Mouse (Mus musculus) hindbrain, embryonic 11.5 days (tissue): ENCODE results near the gene Itfg2. TPM values are rescaled to one million over a fixed set of nuclear protein-coding genes. Genes with fewer than 3 reads are reported as not detected.

Experiments
- ATAC-seq: fragments of 200-750 bp; cut with Nextera tagmentation; 2 replicates; pipeline ENCODE4 v1.8.0; 2017; ENCODE audit warnings: mild to moderate bottlenecking, moderate TSS enrichment, moderate library complexity; ENCODE audit not compliant: low FRiP score
- DNase-seq: peaks from one replicate; pipeline ENCODE4 v3.0.0-alpha.2; 2015; ENCODE audit warnings: low spot score
- H3K27ac ChIP-seq: fragments of 300-500 bp; sonication (generic); 2 replicates; pipeline ENCODE4 v1.5.1; 2014; ENCODE audit warnings: mild to moderate bottlenecking, low read depth, low read length
- H3K27me3 ChIP-seq: fragments of 300-500 bp; sonication (generic); 2 replicates; pipeline ENCODE4 v1.6.1; 2014; ENCODE audit warnings: mild to moderate bottlenecking, low read length, moderate library complexity, mixed read lengths; ENCODE audit not compliant: control insufficient read depth, insufficient read depth
- H3K36me3 ChIP-seq: fragments of 300-500 bp; sonication (generic); 2 replicates; pipeline ENCODE4 v1.6.1; 2014; ENCODE audit warnings: mild to moderate bottlenecking, low read length, moderate library complexity, mixed read lengths; ENCODE audit not compliant: control insufficient read depth, insufficient read depth
- H3K4me1 ChIP-seq: fragments of 300-500 bp; sonication (generic); replicated peaks from 2 replicates; pipeline ENCODE4 v1.6.1; 2014; ENCODE audit warnings: low read length, mixed read lengths; ENCODE audit not compliant: control insufficient read depth, insufficient read depth
- H3K4me2 ChIP-seq: fragments of 300-500 bp; sonication (generic); replicated peaks from 2 replicates; pipeline ENCODE4 v1.6.1; 2014; ENCODE audit warnings: mild to moderate bottlenecking, low read depth, low read length
- H3K4me3 ChIP-seq: fragments of 300-500 bp; sonication (generic); 2 replicates; pipeline ENCODE4 v1.5.1; 2014; ENCODE audit warnings: low read depth, low read length
- H3K9ac ChIP-seq: fragments of 300-500 bp; sonication (generic); 2 replicates; pipeline ENCODE4 v1.6.1; 2014; ENCODE audit warnings: low read depth, low read length
- H3K9me3 ChIP-seq: fragments of 300-500 bp; sonication (generic); 2 replicates; pipeline ENCODE4 v1.6.1; 2016; ENCODE audit warnings: low read length; ENCODE audit not compliant: control insufficient read depth
- WGBS: fragments of 180-500 bp; shearing (Covaris S2); extraction: QIAGEN DNeasy Blood & Tissue Kit; methylation state at CpG from one replicate; pipeline ENCODE4 v1.1.7; 2014; 5-methylcytosine and 5-hydroxymethylcytosine counted together
- polyA plus RNA-seq: library from polyadenylated mRNA; unstranded; fragments of >200 nt; fragmentation: Nextera tagmentation; extraction: Ambion mirVana; gene quantifications from 2 replicates; pipeline ENCODE4 v1.2.1, GENCODE M21; 2014

Gene Itfg2
- polyA plus RNA-seq, 1 experiment from 2014 or later = 32.2 TPM

GRCm38 (mm10) chr6:128438317-128438870, 13.7 kb upstream of the Itfg2 start, which contains the start of gene Fkbp4:
TSS of gene Fkbp4 (minus strand) at chr6:128438677.
- under 1% methylated on average over 62 of the region's 67 CpGs for WGBS
- H3K4me3 ChIP-seq = peak within 1 kb of the TSS; percentile 97
- peak; percentile 95 for ATAC-seq

GRCm38 (mm10) chr6:128437731-128438316, 13.1 kb upstream of the Itfg2 start:
- H3K27me3 ChIP-seq = no peaks in the 10 kb centered on the region
- H3K9me3 ChIP-seq = no peaks in the 10 kb centered on the region
- whole genome bisulfite sequencing = under 1% methylated on average over 52 of the region's 52 CpGs
- peak overlapping the region; percentile 96 for H3K9ac ChIP-seq
- H3K27ac ChIP-seq = peak overlapping the region; percentile 86
- H3K36me3 ChIP-seq = peaks cover 19% of the 10 kb centered on the region
- H3K4me3 ChIP-seq = peak overlapping the region; percentile 97
- peak overlapping the region; percentile 60 for H3K4me2 ChIP-seq
- ATAC-seq (peak; percentile 77), DNase-seq (peak; percentile 77)
- peaks cover 2% of the 10 kb centered on the region; the same call in 1 of the 2 replicates for H3K4me1 ChIP-seq

More at GRCm38 (mm10) chr6:128438317-128438870, 13.7 kb upstream of the Itfg2 start, which contains the start of gene Fkbp4:
- H3K4me2 ChIP-seq = peak within 1 kb of the TSS; percentile 60
- no peaks in the 10 kb centered on the region for H3K9me3 ChIP-seq
- peak; percentile 95 for DNase-seq
- peak within 1 kb of the TSS; percentile 86 for H3K27ac ChIP-seq
- H3K27me3 ChIP-seq = no peaks in the 10 kb centered on the region
- H3K9ac ChIP-seq = peak within 1 kb of the TSS; percentile 96
- peaks cover 2% of the 10 kb centered on the region; the same call in 1 of the 2 replicates for H3K4me1 ChIP-seq
- H3K36me3 ChIP-seq = peaks cover 15% of the 10 kb centered on the region

DNA sequence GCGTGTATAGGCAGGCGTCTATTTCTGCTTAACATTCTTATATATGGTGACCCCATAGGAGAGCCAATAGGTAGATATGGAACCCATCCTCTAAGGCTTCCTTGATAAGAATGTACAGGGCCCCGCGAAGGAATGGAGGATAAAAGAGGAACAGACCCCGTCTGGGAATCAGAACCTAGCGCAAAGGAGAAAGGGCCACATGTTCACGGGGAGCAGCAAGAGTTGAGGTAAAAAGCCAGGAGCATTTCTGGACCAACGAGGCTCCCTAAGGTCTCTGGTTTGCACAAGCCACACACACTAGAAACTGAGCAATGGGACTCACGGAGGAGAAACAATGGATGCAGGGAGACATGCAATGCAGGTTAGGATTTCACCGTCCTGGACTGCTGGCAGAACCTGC, 12.6 kb upstream of the Itfg2 start:
- H3K27me3 ChIP-seq = no peaks in the 10 kb centered on the region
- H3K9me3 ChIP-seq = no peaks in the 10 kb centered on the region
- H3K4me2 ChIP-seq = peak overlapping the region; percentile 60
- peaks cover 2% of the 10 kb centered on the region; the same call in 1 of the 2 replicates for H3K4me1 ChIP-seq
- H3K36me3 ChIP-seq = peaks cover 22% of the 10 kb centered on the region
- DNase-seq (no peak), ATAC-seq (no peak)
- H3K27ac ChIP-seq = peak overlapping the region; percentile 86
- H3K9ac ChIP-seq = peak overlapping the region; percentile 96
- WGBS = 7% methylated on average over 10 of the region's 10 CpGs
- H3K4me3 ChIP-seq = peak overlapping the region; percentile 97

GRCm38 (mm10) chr6:128436356-128437005, 11.8 kb upstream of the Itfg2 start:
- peak overlapping the region; percentile 97; the same call in 1 of the 2 replicates for H3K4me3 ChIP-seq
- WGBS = 89% methylated on average over 8 of the region's 8 CpGs
- no peaks in the 10 kb centered on the region for H3K27me3 ChIP-seq
- no peak for ATAC-seq
- no peaks in the 10 kb centered on the region for H3K9me3 ChIP-seq
- no peak overlapping the region for H3K9ac ChIP-seq
- H3K27ac ChIP-seq = no peak overlapping the region
- peaks cover 25% of the 10 kb centered on the region for H3K36me3 ChIP-seq
- DNase-seq = no peak
- H3K4me1 ChIP-seq = peaks cover 2% of the 10 kb centered on the region; the same call in 1 of the 2 replicates
- H3K4me2 ChIP-seq = peak overlapping the region; percentile 60

DNA sequence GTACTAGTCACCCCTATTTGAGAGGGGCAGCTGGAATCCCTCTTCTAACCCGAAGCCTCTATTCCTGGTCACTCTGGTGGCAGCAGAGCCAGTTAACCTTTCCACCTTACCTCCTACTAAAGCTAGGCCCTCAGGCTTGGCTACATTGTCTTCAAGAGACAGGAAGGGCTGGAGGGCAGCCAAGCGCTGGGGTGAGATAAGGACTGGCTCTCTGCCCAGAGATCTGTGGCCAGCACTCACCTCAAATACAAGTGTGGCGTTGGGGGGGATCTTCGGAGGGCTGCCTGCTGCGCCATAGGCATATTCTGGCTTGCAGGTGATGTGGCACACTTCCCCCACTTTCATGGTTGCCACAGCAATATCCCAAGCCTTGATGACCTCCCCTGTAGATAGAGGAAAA, 10.7 kb upstream of the Itfg2 start:
- WGBS = 93% methylated on average over 5 of the region's 5 CpGs
- Histone ChIP-seq H3K4me1 (peaks cover 2% of the 10 kb centered on the region; the same call in 1 of the 2 replicates), H3K4me2 (no peak overlapping the region), H3K9me3 (no peaks in the 10 kb centered on the region), H3K27me3 (no peaks in the 10 kb centered on the region), H3K4me3 (no peak overlapping the region), H3K36me3 (peaks cover 31% of the 10 kb centered on the region), H3K9ac (no peak overlapping the region), H3K27ac (no peak overlapping the region)
- DNase-seq (no peak), ATAC-seq (no peak)

GRCm38 (mm10) chr6:128433566-128433965, 8.8 kb upstream of the Itfg2 start:
- Histone ChIP-seq H3K27ac (no peak overlapping the region), H3K36me3 (peaks cover 37% of the 10 kb centered on the region), H3K9ac (no peak overlapping the region), H3K27me3 (no peaks in the 10 kb centered on the region), H3K4me3 (no peak overlapping the region), H3K9me3 (no peaks in the 10 kb centered on the region), H3K4me2 (no peak overlapping the region), H3K4me1 (no peaks in the 10 kb centered on the region)
- WGBS = 93% methylated on average over 13 of the region's 13 CpGs
- DNase-seq (no peak), ATAC-seq (no peak)

GRCm38 (mm10) chr6:128432356-128432915, 7.7 kb upstream of the Itfg2 start:
- Histone ChIP-seq H3K4me2 (no peak overlapping the region), H3K27me3 (no peaks in the 10 kb centered on the region), H3K27ac (no peak overlapping the region), H3K4me3 (no peak overlapping the region), H3K4me1 (no peaks in the 10 kb centered on the region), H3K9me3 (no peaks in the 10 kb centered on the region), H3K9ac (no peak overlapping the region), H3K36me3 (peaks cover 37% of the 10 kb centered on the region)
- 93% methylated on average over 13 of the region's 13 CpGs for WGBS
- no peak for DNase-seq
- ATAC-seq = no peak

DNA sequence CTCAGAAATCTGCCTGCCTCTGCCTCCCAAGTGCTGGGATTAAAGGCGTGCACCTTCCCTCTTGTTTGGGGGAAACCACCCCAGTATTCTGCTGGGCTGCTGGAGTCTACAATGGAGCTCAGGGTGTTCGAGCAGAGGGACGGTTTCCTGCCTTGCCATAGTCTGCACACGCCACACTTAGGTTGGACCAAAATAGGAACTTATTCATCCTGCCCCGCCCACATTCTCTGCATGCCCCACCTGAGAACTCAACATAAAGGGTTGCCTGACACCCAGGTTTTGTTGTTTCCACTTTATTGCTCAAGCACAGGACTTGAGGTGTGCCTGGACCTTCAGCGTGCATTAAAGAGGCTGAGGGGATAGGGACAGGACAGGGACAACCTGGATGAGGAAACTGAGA, 5.1 kb upstream of the Itfg2 start:
- Histone ChIP-seq H3K4me2 (no peak overlapping the region), H3K9ac (no peak overlapping the region), H3K9me3 (no peaks in the 10 kb centered on the region), H3K4me3 (no peak overlapping the region), H3K4me1 (no peaks in the 10 kb centered on the region), H3K36me3 (peaks cover 25% of the 10 kb centered on the region), H3K27ac (no peak overlapping the region), H3K27me3 (no peaks in the 10 kb centered on the region)
- DNase-seq (no peak), ATAC-seq (no peak)
- WGBS = 92% methylated on average over 6 of the region's 6 CpGs
